Mouse (Mus musculus) B cell, adult 67 days (primary cell): ENCODE results near the gene Abhd14b. TPM values are rescaled to one million over a fixed set of nuclear protein-coding genes. Genes with fewer than 3 reads are reported as not detected.

ENCODE experiments used
- total RNA-seq, 2 experiments: library from RNA; stranded (reverse); gene quantifications; 4 replicates each; pipeline ENCODE4 v1.2.4; 2023

Abhd14b gene
- 1 to 10 TPM; 7.3 to 7.4 TPM for total RNA-seq

GRCm38 (mm10) chr9:106447348-106447747, at the start of gene Abhd14b, which contains the start of gene Abhd14a:
Abhd14b (plus strand) TSS chr9:106447459.
Abhd14a (minus strand) TSS chr9:106447678.

GRCm38 (mm10) chr9:106429221-106430014, 17.8 kb upstream of the Abhd14b start, which contains the start of gene Rpl29:
Rpl29 (plus strand) TSS chr9:106429454.

GRCm38 (mm10) chr9:106453271-106454070, 6.2 kb downstream of the Abhd14b start, which contains the start of gene Pcbp4:
Pcbp4 (plus strand) TSS chr9:106453291.

GRCm38 (mm10) chr9:106465571-106466200, 18.4 kb downstream of the Abhd14b start, which contains the start of gene Gpr62:
Gpr62 (minus strand) TSS chr9:106465938.

GRCm38 (mm10) chr9:106475663-106476001, 28.4 kb downstream of the Abhd14b start, which contains the start of gene Rrp9:
Rrp9 (plus strand) TSS chr9:106475963.

GRCm38 (mm10) chr9:106476924-106477484, 29.7 kb downstream of the Abhd14b start, which contains the start of gene Parp3:
Parp3 (minus strand) TSS chr9:106476949.

GRCm38 (mm10) chr9:106499667-106500066, 52.4 kb downstream of the Abhd14b start, which contains the start of gene Iqcf1:
Iqcf1 (plus strand) TSS chr9:106499967.

Other genes with a start within 250 kb of the Abhd14b start
- gene Ppm1m, start 247.7 kb upstream of the Abhd14b start, total RNA-seq: 100 to 1,000 TPM in 1 of 2 experiments, 10 to 100 TPM in 1; 93.6 to 103 TPM
- 10 to 100 TPM; 74.4 to 75.5 TPM for gene Twf2, start 244.4 kb upstream of the Abhd14b start, total RNA-seq
- 100 to 1,000 TPM; 158 to 171 TPM for gene Tlr9, start 224.9 kb upstream of the Abhd14b start, total RNA-seq
- 10 to 100 TPM; 44.0 to 54.8 TPM for gene Alas1, start 198.8 kb upstream of the Abhd14b start, total RNA-seq
- 1 to 10 TPM; 2.6 to 5.6 TPM for gene Poc1a, start 166.4 kb upstream of the Abhd14b start, total RNA-seq
- 10 to 100 TPM; 32.4 to 33.5 TPM for gene Dusp7, start 78.8 kb upstream of the Abhd14b start, total RNA-seq
- gene Rpl29, start 18.0 kb upstream of the Abhd14b start, total RNA-seq: 100 to 1,000 TPM; 725 to 762 TPM
- 10 to 100 TPM; 19.8 to 22.0 TPM for gene Acy1, start 9.1 kb upstream of the Abhd14b start, total RNA-seq
- gene Abhd14a, start 219 bp downstream of the Abhd14b start, total RNA-seq: 1 to 10 TPM; 7.1 to 8.2 TPM
- gene Pcbp4, start 5.8 kb downstream of the Abhd14b start, total RNA-seq: 1 to 10 TPM; 5.3 to 9.0 TPM
- under 1 TPM; 0.52 to 0.92 TPM for gene Gpr62, start 18.5 kb downstream of the Abhd14b start, total RNA-seq
- gene Rrp9, start 28.5 kb downstream of the Abhd14b start, total RNA-seq: 10 to 100 TPM; 56.8 to 66.2 TPM
- gene Parp3, start 29.5 kb downstream of the Abhd14b start, total RNA-seq: 10 to 100 TPM; 54.1 to 54.2 TPM
- gene Iqcf1, start 52.5 kb downstream of the Abhd14b start, total RNA-seq: not detected
- gene Iqcf5, start 67.1 kb downstream of the Abhd14b start, total RNA-seq: 1 to 10 TPM in 1 of 2 experiments, not detected in 1; 1.1 TPM
- not detected for gene Iqcf3, start 114.2 kb downstream of the Abhd14b start, total RNA-seq
- not detected for gene Iqcf4, start 123.5 kb downstream of the Abhd14b start, total RNA-seq
- gene Iqcf6, start 179.1 kb downstream of the Abhd14b start, total RNA-seq: not detected
- gene Grm2, start 208.6 kb downstream of the Abhd14b start, total RNA-seq: not detected
- gene Tex264, start 238.5 kb downstream of the Abhd14b start, total RNA-seq: 10 to 100 TPM; 35.5 to 35.7 TPM